Mouse (Mus musculus) ovary, adult 18-20 months (tissue): ENCODE measurements around the gene Szrd1.

Experiments used
- DNase-seq: peaks from one replicate; pipeline ENCODE4 v3.0.0; 2022; ENCODE audit warnings: low spot score, mixed read lengths

Gene Szrd1

GRCm38 (mm10) chr4:141139116-141139970, at the start of gene Szrd1:
TSS of gene Szrd1 (minus strand) at chr4:141139775.
- peak; percentile 98 for DNase-seq

DNA sequence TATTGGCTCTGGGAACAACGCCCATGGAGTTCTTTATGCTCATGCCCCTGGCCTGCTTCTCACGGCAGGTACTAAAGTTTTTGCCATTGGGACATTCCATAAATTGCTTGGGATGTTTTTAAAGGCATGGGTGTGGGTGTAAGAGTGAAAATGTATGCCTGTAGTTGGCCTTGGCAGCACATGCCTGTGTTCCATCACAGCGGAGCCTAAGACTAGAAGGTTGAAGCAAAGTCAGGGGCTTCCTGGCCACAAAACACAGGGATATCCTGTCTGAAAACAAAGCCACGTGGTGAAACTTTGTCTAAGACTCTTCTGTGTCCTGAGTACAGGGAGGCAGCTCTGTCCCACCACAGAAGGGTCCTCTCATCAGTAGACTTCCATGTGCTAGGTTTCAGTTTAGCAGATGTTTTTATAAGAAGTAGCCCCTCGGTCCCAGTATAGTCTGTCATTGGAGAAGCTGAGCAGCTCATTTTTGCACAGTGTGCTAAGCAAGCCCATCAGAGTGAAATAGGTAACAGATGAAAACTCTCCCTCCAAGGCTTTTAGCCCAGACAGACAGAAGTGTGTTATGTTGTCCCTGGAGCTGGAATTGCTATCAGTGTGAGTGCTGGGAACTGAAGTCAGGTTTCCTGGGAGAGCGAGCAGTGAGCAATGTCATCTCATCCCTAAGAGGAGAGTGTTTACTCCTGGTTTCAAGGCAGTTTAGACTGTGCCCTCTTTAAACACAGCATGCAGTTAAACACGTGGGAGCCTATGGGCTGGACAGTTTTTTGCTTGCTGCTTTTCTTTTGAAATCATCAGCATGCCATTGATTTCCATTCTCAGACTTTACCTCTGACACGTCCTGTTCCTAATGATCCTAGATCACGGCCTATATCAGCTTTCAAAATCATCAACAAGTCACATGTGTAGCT, 47.6 kb upstream of the Szrd1 start:
- DNase-seq: no peak

DNA sequence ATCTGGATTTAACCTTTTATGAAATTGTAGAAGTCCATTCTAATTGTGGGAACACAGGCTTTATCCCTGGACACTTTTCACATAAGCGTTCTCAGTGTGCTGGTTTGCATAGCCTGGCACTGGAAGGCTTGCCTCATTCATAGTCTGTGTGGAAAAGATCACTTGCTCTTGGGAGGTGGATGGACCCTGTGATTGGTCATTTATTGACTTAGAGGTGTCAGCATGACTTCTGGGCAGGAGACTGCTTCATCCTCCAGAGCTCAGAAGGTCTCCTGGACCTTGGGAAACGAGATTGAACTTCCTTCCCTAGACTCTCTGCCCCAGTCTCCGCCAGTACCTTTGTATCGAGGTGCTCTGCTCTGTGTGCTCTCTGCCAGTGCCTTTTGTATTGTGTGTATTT, 44.9 kb upstream of the Szrd1 start:
- no peak for DNase-seq

DNA sequence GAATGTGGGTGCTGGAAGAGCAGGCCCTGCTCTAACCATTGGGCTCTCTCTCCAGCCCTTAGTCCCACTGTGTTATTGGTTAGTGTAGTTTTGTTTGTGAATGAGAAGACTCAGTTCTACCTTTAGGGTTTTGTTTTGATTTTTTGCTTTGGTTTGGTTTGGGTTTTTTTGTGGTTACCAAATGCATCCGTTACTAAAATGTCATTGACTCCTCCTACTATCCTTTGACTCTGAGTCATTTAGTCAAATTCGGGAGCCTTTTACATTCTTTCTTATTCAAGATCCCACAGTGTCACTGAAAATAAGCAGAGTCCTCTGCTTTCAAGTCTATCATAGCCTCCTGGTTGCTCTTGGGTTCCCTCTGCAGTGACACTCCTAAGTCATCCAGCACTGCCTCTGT, 44.4 kb upstream of the Szrd1 start:
- no peak for DNase-seq

GRCm38 (mm10) chr4:141181981-141182380, 42.4 kb upstream of the Szrd1 start:
- DNase-seq: no peak

DNA sequence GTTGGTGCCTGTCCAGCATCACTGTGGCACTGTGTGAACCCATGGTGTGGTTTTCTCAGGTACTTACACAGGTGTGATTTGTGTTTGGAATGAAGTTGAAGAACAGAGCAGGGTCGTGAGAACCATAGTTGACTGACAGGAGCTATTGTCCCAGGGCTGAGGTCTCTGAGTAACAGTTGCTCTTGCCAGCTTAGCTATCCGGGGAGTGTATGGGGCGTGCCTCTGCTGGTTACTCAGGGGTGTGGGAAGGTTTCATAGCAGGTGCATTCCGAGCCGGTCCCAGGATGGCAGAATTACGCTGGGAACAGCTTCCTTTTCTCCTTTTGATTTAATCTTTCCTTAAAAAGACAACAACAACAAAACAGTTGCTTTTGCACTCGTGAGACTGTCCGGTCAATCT, 41.3 kb upstream of the Szrd1 start:
- DNase-seq: no peak

DNA sequence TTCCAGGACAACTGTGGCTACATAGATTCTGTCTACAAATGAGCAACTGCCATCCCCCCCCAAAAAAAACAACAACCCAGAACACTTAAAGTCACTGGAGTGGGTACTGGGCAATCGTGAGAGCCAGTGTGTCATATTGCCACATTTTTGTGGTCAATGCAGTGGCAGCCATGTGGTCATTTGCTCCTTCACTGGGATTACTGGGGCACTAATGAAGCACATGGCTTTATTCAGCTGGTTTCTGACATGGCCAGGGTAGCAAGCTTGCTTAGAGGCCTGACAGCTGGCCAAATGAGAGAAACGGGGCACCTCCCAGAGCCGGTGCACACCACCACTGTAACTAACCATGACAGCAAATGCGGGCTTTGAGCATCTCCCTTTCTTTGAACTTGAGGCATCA, 38.9 kb upstream of the Szrd1 start:
- DNase-seq: no peak

DNA sequence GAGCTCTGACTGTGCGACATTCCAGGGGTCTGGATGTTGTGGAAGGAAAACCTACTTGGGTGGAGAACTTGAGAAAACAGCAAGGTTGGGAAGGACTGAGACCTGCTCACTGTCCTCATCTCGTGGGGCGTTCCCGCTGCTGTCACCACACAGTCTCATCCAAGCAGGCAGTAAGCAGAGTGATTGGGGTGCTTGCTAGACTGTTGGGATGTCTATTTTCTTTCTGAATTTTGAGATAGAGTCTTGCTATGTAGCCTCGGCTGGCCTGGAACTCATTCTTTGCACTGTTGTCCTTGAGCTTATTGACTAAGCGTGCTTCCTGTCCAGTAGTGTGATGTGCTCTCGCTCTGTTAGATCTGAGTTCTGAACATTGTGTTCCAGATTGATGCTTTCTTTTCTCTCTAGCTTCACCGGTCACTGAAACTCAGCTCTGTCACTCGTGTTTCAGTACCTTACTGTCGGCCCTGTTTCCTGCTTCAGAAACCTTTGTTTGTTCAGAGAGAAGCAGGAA, 36.8 kb upstream of the Szrd1 start:
- DNase-seq: no peak

GRCm38 (mm10) chr4:141175783-141176182, 36.2 kb upstream of the Szrd1 start:
- no peak for DNase-seq

DNA sequence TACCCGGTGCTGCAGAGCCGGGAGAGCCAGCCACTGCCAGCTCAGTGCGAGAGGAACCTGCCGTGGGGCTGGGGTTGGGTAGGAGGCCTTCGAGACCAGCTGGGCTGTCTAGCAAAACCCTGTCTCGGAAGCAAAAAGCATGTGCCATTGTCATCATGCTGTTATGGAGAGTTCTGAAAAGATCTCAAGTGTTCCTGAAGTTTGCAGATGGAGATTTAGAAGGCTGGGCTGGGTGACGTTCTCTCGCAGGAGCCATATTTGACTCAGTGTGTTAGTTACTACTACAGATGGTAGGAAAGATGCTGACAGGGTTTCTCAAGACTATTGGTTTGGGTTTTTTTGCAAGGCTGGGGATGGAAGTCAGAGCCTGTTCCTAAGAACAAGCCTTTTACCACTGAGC, 32.5 kb upstream of the Szrd1 start:
- no peak for DNase-seq

- DNase-seq: no peak
Observed at GRCm38 (mm10) chr4:141167156-141167555, 27.6 kb upstream of the Szrd1 start.

DNA sequence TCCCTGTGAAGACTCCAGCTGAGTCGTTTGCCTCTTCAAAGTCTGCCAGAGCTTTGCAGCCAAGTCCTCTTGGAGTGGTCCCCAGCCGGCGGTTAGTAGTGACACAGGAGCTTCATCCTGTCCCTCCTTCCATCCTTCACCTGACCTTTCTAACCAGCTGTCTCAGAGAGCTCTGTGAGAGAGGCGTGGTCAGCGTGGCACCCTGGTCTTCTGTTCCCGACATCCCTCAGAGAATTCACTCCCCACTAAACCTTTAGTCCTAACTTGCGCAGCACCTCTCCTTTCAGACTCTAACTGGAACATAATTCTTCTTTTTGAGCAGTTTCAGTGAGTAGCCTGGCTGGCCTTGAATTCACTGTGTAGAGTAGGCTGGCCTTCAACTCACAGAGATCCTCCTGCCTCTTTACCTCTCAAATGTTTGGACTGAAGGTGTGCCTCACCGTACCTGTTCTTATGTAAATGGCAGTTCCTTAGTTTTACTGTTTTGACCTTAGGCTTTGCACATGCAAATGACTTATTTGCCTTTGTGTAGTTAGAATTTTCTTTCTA, 26.2 kb upstream of the Szrd1 start:
- DNase-seq: no peak

DNA sequence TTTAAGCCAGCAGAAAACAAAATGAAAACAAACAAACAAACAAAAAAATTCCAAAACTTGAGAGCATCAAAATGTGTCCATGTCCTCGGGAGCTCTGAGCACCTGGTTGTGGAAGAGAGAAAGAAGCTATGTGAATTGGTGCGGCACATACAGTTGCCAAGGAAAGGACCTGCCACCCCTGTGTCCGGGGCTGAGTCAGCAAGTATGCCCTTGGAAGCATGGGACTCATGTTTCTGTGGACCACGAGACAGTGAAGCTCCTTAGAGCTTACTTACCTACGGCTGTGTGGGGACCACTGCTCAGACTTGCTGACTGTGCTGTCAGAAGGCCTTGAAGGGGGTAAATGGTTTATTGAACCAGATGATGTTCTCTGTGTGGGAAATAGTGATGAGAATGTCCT, 24.2 kb upstream of the Szrd1 start:
- DNase-seq: no peak

- no peak for DNase-seq
Observed at GRCm38 (mm10) chr4:141161699-141162208, 22.2 kb upstream of the Szrd1 start.

DNA sequence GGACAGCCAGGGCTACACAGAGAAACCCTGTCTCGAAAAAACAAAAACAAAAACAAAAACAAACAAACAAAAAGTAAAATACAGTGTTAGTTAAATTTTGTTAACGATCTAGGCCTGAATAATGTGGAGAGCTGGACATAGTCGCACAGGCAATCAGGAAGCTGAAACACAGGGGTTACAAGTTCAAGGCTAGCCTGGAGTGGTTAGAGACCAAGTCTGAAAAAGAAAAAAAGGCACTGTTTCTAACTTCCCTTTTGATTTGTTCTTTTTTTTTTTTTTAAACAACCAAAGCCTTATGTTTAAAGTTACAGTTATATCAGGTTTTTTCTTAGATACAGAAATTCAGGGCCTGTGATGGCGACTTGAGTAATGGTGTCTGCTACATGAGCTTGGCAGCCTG, 20.6 kb upstream of the Szrd1 start:
- DNase-seq: no peak

DNA sequence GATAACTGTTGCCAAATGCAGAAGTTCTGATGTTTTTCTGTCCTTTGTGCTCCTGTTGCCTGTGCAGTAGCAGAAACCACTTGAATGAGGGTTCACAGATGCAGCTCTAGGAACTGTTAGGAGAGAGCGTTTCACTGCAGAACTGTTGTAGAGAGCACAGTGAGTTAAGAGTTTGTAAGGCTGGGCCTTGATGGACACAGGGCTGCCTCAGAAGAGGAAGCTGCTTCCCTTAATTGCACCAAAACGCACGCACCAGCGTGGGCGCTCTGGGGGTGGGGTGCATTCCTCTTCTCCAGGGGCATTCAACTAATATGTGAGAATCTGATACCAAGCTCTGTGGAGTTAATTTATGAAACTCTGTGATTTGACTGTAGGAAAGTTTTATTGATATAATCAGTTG, 20.1 kb upstream of the Szrd1 start:
- no peak for DNase-seq

GRCm38 (mm10) chr4:141159093-141159492, 19.5 kb upstream of the Szrd1 start:
- no peak for DNase-seq

DNA sequence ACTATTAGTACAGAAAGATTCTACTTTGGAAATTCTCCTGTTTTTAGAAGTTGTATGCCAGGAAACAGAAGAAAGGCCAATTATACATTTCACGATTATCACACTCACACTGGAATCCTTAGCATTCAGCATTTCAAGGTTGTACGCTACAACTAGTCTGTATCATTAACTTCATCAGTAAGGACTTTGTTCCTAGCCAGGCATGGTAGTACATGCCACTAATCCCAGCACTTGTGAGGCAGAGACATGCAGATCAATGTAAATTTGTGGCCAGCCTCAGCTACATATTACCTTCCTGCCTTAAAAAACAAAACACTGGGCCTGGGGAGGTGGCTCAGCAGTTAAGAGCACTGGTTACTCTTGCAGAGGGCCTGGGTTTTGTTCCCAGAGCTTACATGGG, 19.0 kb upstream of the Szrd1 start:
- DNase-seq: no peak

DNA sequence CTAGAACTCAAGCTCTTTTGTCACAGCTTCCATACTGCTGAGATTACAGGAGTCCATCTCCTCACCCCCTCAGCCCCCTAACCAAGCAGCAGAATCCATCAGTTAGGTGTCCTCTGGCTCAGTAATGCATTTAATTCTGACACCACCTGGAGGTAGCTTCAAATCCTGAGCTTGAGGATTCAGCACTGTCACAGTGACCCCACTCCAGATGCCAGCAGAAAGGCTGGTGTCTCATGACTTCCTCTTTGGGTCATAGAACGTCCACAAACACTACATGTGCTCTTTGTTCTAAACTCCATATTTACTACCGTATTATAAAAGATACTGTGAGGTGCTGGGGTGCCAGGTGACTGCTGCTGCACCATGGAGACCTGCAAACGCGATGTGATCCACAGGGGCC, 17.9 kb upstream of the Szrd1 start:
- DNase-seq: no peak

GRCm38 (mm10) chr4:141149116-141149515, 9.5 kb upstream of the Szrd1 start:
- DNase-seq: no peak

DNA sequence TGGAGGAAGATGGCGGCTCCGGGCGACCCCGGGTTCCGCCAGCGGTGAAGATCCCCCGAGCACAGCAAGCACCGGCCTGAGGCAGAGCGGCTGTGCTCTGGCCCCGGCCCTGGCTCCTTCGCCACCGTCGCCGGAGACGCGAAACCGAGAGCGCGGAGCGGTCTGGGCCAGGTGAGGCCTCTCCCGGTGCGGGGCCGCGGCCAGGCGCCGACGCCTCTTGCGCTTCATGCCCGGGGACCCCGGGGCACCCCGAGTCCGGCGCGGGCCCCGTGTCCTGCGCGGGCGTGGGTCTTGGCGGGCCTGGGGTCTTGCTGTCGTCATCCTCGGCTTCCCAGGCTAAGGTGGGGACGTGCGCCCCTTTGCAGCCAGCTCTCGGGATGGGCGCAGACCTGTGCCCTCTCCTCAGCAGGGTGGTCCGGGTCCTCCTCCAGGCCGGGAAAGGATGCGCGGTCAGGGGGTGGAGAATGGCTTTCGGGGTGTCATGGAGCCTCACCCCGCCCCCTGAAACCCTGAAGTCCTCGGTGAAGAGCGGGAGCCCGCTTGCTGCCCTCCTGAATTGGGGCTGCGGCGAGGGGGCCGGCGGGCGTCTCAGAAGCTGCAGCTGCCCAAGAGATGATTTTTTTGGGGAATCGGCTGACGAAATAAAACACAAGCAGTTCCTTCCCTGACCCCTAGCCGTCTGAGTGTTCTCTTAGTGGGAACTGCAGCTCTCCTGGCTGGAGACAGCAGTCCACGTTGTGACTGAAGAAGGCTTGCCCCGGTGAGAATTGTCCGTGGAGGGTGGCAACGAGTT, 8.6 kb upstream of the Szrd1 start:
- no peak for DNase-seq
